Mouse (Mus musculus) testis, adult 2 months (tissue): ENCODE measurements around the gene Ucn. TPM values are rescaled to one million over a fixed set of nuclear protein-coding genes. Genes with fewer than 3 reads are reported as not detected.

Experiments used
- H3K27ac ChIP-seq: fragments of 200-500 bp; 2 replicates; pipeline ENCODE4 v1.5.1; 2012; ENCODE audit warnings: low read depth, low read length; ENCODE audit not compliant: control insufficient read depth, insufficient read depth
- H3K27me3 ChIP-seq: fragments of 200-500 bp; 2 replicates; pipeline ENCODE4 v1.6.1; 2012; ENCODE audit warnings: mild to moderate bottlenecking, low read length, moderate library complexity; ENCODE audit not compliant: control insufficient read depth, insufficient read depth
- H3K36me3 ChIP-seq: fragments of 200-500 bp; 2 replicates; pipeline ENCODE4 v1.6.1; 2012; ENCODE audit warnings: mild to moderate bottlenecking, low read length; ENCODE audit not compliant: control insufficient read depth, insufficient read depth
- H3K4me1 ChIP-seq: fragments of 200-500 bp; 2 replicates; pipeline ENCODE4 v1.6.1; 2012; ENCODE audit warnings: low read length; ENCODE audit not compliant: control insufficient read depth, insufficient read depth
- H3K4me3 ChIP-seq: fragments of 200-500 bp; 2 replicates; pipeline ENCODE4 v1.5.1; 2012; ENCODE audit warnings: low read depth, mild to moderate bottlenecking, low read length, moderate library complexity, mixed read lengths; ENCODE audit not compliant: control insufficient read depth
- CTCF ChIP-seq: fragments of 200-500 bp; IDR thresholded peaks from 2 replicates; pipeline ENCODE4 v1.5.1; 2012; ENCODE audit warnings: low read depth, mild to moderate bottlenecking, inconsistent platforms, low read length, moderate library complexity; ENCODE audit not compliant: control insufficient read depth, insufficient read depth, insufficient replicate concordance
- POLR2A ChIP-seq: fragments of 200-500 bp; IDR thresholded peaks from 2 replicates; pipeline ENCODE4 v1.6.1; 2012; ENCODE audit warnings: low read depth, mild to moderate bottlenecking, inconsistent platforms, low read length, moderate library complexity; ENCODE audit not compliant: control insufficient read depth
- polyA plus RNA-seq: library from polyadenylated mRNA; depleted of rRNA; stranded (reverse); fragments of >200 nt; gene quantifications from 2 replicates; pipeline ENCODE4 v1.2.3, GENCODE M21; 2012

The Ucn gene
- polyA plus RNA-seq, 1 experiment = 0.57 TPM

DNA sequence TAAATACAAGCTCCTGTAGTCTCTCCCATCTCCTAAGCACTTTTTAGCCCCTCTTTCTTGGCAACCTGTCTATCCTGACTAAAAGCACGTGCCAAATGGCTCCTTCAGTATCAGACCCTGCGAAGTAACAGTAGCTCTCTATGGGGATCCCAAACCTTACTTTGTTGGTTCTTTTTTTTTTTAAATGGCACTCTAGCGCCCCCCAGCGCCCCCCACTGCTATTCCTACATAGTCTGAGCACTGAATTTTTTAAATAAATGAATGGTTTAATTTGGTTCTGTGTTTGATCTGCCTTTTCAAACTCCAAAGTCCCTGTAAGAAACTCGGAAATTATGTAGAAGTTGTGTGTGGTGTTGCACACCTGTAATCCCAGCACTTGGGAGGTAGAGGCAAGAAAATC lies 12.6 kb downstream of the Ucn start:
- Histone ChIP-seq H3K4me1 (no peaks in the 10 kb centered on the region), H3K27ac (no peak overlapping the region), H3K4me3 (no peak overlapping the region), H3K36me3 (no peaks in the 10 kb centered on the region), H3K27me3 (no peaks in the 10 kb centered on the region)
- TF ChIP-seq CTCF = no peak
- no peak for TF ChIP-seq POLR2A

DNA sequence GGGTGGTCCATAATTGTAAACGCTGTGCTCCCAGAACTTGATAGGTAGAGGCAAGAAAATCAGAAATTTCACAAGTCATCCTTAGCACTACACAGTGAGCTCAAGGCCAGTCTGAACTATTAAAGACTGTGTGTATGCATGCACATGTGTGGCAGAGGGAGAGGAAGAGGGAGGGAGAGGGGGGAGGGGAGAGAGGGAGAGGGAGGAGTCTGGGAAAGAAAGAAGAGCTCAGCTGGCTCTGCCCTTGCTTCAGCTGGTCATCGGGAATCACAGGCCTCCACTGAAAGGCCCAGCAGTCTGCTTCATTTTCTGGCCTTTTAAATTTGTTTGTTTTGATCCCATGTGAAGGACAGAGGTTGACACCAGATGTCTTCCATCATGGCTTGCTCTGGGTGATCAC lies 15.1 kb downstream of the Ucn start:
- H3K4me1 ChIP-seq = no peaks in the 10 kb centered on the region
- TF ChIP-seq POLR2A (no peak), CTCF (no peak)
- H3K36me3 ChIP-seq = no peaks in the 10 kb centered on the region
- no peak overlapping the region for H3K4me3 ChIP-seq
- no peaks in the 10 kb centered on the region for H3K27me3 ChIP-seq
- no peak overlapping the region for H3K27ac ChIP-seq

DNA sequence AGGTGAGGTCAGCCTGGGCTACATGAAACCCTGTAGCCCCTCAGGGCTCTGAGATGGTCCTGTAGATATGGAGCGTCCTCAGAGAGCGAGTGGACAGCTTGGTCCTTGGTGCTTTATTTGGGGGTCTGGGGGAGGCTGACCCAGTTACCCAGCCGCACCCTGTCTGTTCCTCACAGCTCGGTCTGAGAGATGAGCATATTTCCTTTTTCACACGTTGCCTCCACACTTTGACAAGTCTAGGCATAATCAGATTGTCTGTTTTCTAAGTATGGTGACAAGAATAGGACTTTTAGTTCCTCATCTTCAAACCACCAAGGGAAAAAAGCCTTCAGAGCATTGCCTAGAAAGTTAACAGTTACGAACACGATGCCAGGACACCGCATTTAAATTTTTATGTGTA lies 17.5 kb downstream of the Ucn start:
- Histone ChIP-seq H3K36me3 (no peaks in the 10 kb centered on the region), H3K27me3 (no peaks in the 10 kb centered on the region), H3K4me1 (peaks cover 5% of the 10 kb centered on the region; the same call in 1 of the 2 replicates), H3K27ac (no peak overlapping the region), H3K4me3 (no peak overlapping the region)
- TF ChIP-seq CTCF = no peak
- TF ChIP-seq POLR2A = no peak

DNA sequence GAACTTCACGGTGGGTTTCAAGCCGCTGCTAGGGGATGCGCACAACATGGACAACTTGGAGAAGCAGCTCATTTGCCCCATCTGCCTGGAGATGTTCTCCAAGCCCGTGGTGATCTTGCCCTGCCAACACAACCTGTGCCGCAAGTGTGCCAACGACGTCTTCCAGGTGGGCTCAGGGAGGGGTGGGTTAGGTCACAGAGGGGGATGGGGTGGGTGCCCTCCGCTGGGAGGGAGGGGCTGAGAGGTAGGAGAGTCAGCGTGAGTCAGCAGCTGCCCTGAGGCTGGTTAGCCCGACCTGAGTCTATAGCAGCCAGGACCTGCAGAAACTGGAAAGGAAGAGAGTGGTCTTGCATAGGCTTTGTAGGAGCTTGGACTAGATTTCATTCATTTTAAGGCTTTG lies 21.7 kb downstream of the Ucn start:
- Histone ChIP-seq H3K27me3 (no peaks in the 10 kb centered on the region), H3K36me3 (no peaks in the 10 kb centered on the region), H3K4me1 (peaks cover 5% of the 10 kb centered on the region; the same call in 1 of the 2 replicates), H3K27ac (no peak overlapping the region), H3K4me3 (peak overlapping the region; percentile 83)
- TF ChIP-seq CTCF = no peak
- peak; percentile 73; the same call in 1 of the 2 replicates for TF ChIP-seq POLR2A

DNA sequence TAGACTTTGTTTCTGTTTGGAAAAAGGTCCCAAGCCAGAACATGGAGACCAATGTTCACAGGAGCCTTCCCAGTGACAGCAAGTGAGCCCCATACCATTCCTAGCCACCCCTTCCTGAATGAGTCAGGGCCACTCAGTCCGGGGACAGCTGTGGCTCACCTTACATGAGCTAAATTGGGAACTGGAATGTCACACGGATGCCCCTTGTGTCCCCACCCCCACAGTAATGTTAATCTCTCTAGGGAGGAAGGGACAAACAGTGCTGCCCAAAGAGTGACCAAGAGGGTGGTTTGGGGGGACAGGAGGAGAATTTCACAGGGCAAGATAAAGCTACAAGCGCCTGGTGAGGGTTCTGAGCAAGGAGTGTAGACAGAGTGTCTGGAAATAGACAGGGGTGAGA lies 22.3 kb downstream of the Ucn start, which contains the start of gene Trim54:
Gene Trim54, plus strand, starts transcription at position 359 of the 400 bp plus-strand sequence.
- peak within 1 kb of the TSS; percentile 83 for H3K4me3 ChIP-seq
- H3K27ac ChIP-seq = no peak within 1 kb of the TSS
- no peaks in the 10 kb centered on the region for H3K36me3 ChIP-seq
- TF ChIP-seq POLR2A = no peak
- no peak for TF ChIP-seq CTCF
- H3K27me3 ChIP-seq = no peaks in the 10 kb centered on the region
- H3K4me1 ChIP-seq = peaks cover 5% of the 10 kb centered on the region; the same call in 1 of the 2 replicates

DNA sequence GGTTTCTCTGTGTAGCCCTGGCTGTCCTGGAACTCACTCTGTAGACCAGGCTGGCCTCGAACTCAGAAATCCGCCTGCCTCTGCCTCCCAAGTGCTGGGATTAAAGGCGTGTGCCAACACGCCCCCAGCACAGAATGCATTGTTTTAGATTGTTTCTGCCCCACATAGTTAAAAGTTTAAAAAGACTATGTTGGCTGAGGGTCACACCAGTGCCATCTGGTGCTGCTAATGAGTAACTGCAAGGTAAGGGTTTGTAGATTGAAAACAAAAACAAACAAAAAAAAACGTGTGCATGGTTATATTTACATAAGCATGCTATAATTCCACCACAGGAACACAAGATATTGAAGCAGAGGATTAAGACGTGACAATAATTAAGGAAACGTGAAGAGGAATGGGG lies 27.8 kb downstream of the Ucn start:
- Histone ChIP-seq H3K27ac (no peak overlapping the region), H3K36me3 (no peaks in the 10 kb centered on the region), H3K27me3 (no peaks in the 10 kb centered on the region), H3K4me3 (no peak overlapping the region), H3K4me1 (peaks cover 4% of the 10 kb centered on the region)
- TF ChIP-seq CTCF (no peak), POLR2A (no peak)

DNA sequence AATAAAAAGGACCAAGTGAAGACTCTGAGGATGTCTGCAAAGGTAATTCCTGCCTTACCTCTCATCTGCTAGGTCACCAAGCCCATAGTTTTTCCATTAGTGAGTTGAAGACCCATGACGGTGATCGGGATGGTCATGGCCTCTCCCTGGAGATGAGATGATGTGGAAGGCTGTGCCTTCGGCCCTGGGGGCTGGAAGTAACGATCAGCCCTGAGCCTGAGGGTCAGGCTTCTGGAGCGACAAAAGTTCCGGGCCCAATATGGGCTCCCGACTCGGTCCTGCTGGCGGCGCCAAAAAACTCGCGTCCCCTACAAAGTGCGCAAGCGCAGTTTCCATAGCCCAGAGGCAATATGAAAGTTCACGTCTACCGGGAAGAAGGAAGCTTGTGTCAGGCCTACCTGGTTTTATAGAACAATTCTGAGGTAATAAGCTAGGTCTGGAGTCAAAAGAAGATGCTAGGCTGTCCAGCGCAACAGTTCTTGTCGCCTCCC lies 30.6 kb downstream of the Ucn start, which contains the start of gene Slc30a3:
Gene Slc30a3, minus strand, starts transcription at position 238 of the 491 bp plus-strand sequence.
- Histone ChIP-seq H3K4me3 (peak within 1 kb of the TSS; percentile 93), H3K27me3 (no peaks in the 10 kb centered on the region), H3K4me1 (peaks cover 4% of the 10 kb centered on the region), H3K36me3 (no peaks in the 10 kb centered on the region), H3K27ac (peak within 1 kb of the TSS; percentile 89)
- no peak for TF ChIP-seq CTCF
- TF ChIP-seq POLR2A = peak; percentile 66
